Mouse (Mus musculus) midbrain, postnatal 0 days (tissue): ENCODE measurements around the gene Ube2v1. TPM values are rescaled to one million over a fixed set of nuclear protein-coding genes. Genes with fewer than 3 reads are reported as not detected.
A peak's percentile ranks its signal among the peaks of the same experiment; 100 is the strongest.

Experiments
- ATAC-seq: fragments of 200-750 bp; cut with Nextera tagmentation; 2 replicates; pipeline ENCODE4 v1.8.0; 2017; ENCODE audit warnings: moderate number of reproducible peaks, mild to moderate bottlenecking, moderate TSS enrichment, moderate library complexity; ENCODE audit not compliant: low FRiP score
- DNase-seq: peaks from one replicate; pipeline ENCODE4 v3.0.0-alpha.2; 2015; ENCODE audit warnings: low spot score
- H3K27ac ChIP-seq: fragments of 300-500 bp; sonication (generic); 2 replicates; pipeline ENCODE4 v1.5.1; 2014; ENCODE audit warnings: low read depth, mild to moderate bottlenecking, low read length, mixed read lengths
- H3K27me3 ChIP-seq: fragments of 300-500 bp; sonication (generic); 2 replicates; pipeline ENCODE4 v1.6.1; 2014; ENCODE audit warnings: low read length, control low read depth, mixed read lengths; ENCODE audit not compliant: insufficient read depth
- H3K36me3 ChIP-seq: fragments of 300-500 bp; sonication (generic); 2 replicates; pipeline ENCODE4 v1.6.1; 2014; ENCODE audit warnings: low read length, control low read depth, mixed read lengths; ENCODE audit not compliant: insufficient read depth
- H3K4me1 ChIP-seq: fragments of 300-500 bp; sonication (generic); 2 replicates; pipeline ENCODE4 v1.6.1; 2014; ENCODE audit warnings: mild to moderate bottlenecking, control low read depth, antibody characterized with exemption, low read length, mixed read lengths; ENCODE audit not compliant: insufficient read depth
- H3K4me2 ChIP-seq: fragments of 300-500 bp; sonication (generic); 2 replicates; pipeline ENCODE4 v1.6.1; 2014; ENCODE audit warnings: low read depth, mild to moderate bottlenecking, low read length, mixed read lengths; ENCODE audit not compliant: poor library complexity, severe bottlenecking
- H3K4me3 ChIP-seq: fragments of 300-500 bp; sonication (generic); 2 replicates; pipeline ENCODE4 v1.5.1; 2014; ENCODE audit warnings: low read depth, mild to moderate bottlenecking, low read length, moderate library complexity
- H3K9ac ChIP-seq: fragments of 300-500 bp; sonication (generic); replicated peaks from 2 replicates; pipeline ENCODE4 v1.6.1; 2014; ENCODE audit warnings: mild to moderate bottlenecking, low read length, moderate library complexity, mixed read lengths; ENCODE audit not compliant: poor library complexity, severe bottlenecking
- H3K9me3 ChIP-seq: fragments of 300-500 bp; sonication (generic); 2 replicates; pipeline ENCODE4 v1.6.1; 2016; ENCODE audit warnings: low read length, control low read depth
- CTCF ChIP-seq: IDR thresholded peaks from 2 replicates; pipeline ENCODE4 v1.5.1; 2016; ENCODE audit warnings: antibody characterized with exemption, mild to moderate bottlenecking
- WGBS: fragments of 180-500 bp; shearing (Covaris S2); extraction: QIAGEN DNeasy Blood & Tissue Kit; methylation state at CpG from one replicate; pipeline ENCODE4 v1.1.7; 2014; 5-methylcytosine and 5-hydroxymethylcytosine counted together
- microRNA-seq: library from miRNA; unstranded; fragments of <30 nt; microRNA quantifications from one replicate; pipeline ENCODE4, GENCODE M21; 2016; ENCODE audit warnings: borderline number of aligned reads
- polyA plus RNA-seq: library from polyadenylated mRNA; unstranded; fragments of >200 nt; fragmentation: Nextera tagmentation; extraction: Ambion mirVana; gene quantifications from 2 replicates; pipeline ENCODE4 v1.2.1, GENCODE M21; 2015
- total RNA-seq: library from RNA; depleted of rRNA; stranded (reverse); fragments of >200 nt; gene quantifications from 2 replicates; pipeline ENCODE4 v1.2.3, GENCODE M21; 2014; rRNA removed

Ube2v1 gene
- total and polyA plus RNA-seq, 2 experiments from 2014 or later: 233 to 402 TPM

GRCm38 (mm10) chr2:167559413-167559812, 72.5 kb downstream of the Ube2v1 start:
- peak overlapping the region; percentile 51 for H3K4me2 ChIP-seq
- peak overlapping the region; percentile 18; the same call in 1 of the 2 replicates for H3K4me3 ChIP-seq
- no peak overlapping the region for H3K27ac ChIP-seq
- H3K9me3 ChIP-seq: no peaks in the 10 kb centered on the region
- no peaks in the 10 kb centered on the region for H3K36me3 ChIP-seq
- peaks cover 5% of the 10 kb centered on the region; the same call in 1 of the 2 replicates for H3K4me1 ChIP-seq
- ATAC-seq: 0 out of 2 replicates have a peak, but pooled peaks have one; percentile 31
- H3K27me3 ChIP-seq: no peaks in the 10 kb centered on the region
- DNase-seq: no peak
- WGBS: 20% methylated on average over 26 of the region's 27 CpGs
- peak overlapping the region; percentile 39 for H3K9ac ChIP-seq
- no peak for TF ChIP-seq CTCF

Small RNAs within 50 kb of the gene (microRNA-seq; reads per million reads assigned to microRNA genes)
- gene Gm22355: not detected

Other genes with a start within 250 kb of the Ube2v1 start
- gene Slc9a8, start 210.4 kb downstream of the Ube2v1 start, total RNA-seq: 30.6 and 36.2 TPM in 2 replicates
- 17.9 TPM in 2 replicates for gene Slc9a8, start 210.4 kb downstream of the Ube2v1 start, polyA plus RNA-seq
- 78.2 and 83.4 TPM in 2 replicates for gene Rnf114, start 139.4 kb downstream of the Ube2v1 start, total RNA-seq
- gene Rnf114, start 139.4 kb downstream of the Ube2v1 start, polyA plus RNA-seq: 84.2 and 84.9 TPM in 2 replicates
- 39.2 and 41.5 TPM in 2 replicates for gene Spata2, start 139.2 kb downstream of the Ube2v1 start, total RNA-seq
- gene Spata2, start 139.2 kb downstream of the Ube2v1 start, polyA plus RNA-seq: 27.6 and 29.9 TPM in 2 replicates
- gene Snai1, start 93.9 kb downstream of the Ube2v1 start, total RNA-seq: 0.28 and 0.71 TPM in 2 replicates
- gene Snai1, start 93.9 kb downstream of the Ube2v1 start, polyA plus RNA-seq: 3.8 and 5.1 TPM in 2 replicates
- not detected in 2 replicates for gene Gm20431, start 29.4 kb upstream of the Ube2v1 start, total RNA-seq
- 11.2 and 12.0 TPM in 2 replicates for gene Gm20431, start 29.4 kb upstream of the Ube2v1 start, polyA plus RNA-seq
- 5.8 and 8.0 TPM in 2 replicates for gene Cebpb, start 56.8 kb upstream of the Ube2v1 start, total RNA-seq
- gene Cebpb, start 56.8 kb upstream of the Ube2v1 start, polyA plus RNA-seq: 4.4 and 5.4 TPM in 2 replicates
- 45.5 and 65.9 TPM in 2 replicates for gene Tmem189, start 57.7 kb upstream of the Ube2v1 start, total RNA-seq
- gene Tmem189, start 57.7 kb upstream of the Ube2v1 start, polyA plus RNA-seq: 33.5 and 35.3 TPM in 2 replicates